Mouse (Mus musculus): ENCODE results near the gene Olfr161. TPM values are rescaled to one million over a fixed set of nuclear protein-coding genes. Genes with fewer than 3 reads are reported as not detected.
"Not testable (repeated sequence)": the region's sequence is repeated elsewhere in the genome, so short reads cannot be mapped to it uniquely, and the experiment has no call there.

Olfr161 gene
- not detected in 2 replicates for total RNA-seq (2014; fragmentation: Nextera tagmentation)
- total RNA-seq (2017), result 0.12 and 0.16 TPM in 2 replicates
- not detected in 2 replicates for polyA plus RNA-seq (2012)

DNA sequence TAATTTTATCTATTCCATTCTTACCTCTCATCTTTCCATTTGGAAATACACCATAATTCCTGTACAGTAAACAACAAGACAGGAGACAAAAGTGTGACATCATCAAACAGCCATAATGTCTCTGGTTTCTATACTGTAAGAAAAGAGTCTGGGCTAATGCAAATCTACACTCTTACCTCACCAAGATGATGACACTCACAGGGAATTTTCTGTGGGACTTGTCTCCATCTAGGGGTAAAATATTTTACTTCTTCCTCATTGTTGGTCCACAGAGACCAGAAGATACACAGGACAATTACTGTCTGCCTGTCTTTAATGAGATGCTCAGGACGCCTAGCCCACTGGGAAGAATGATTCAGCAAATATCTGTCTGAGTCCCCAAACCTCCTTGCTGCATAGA is at the start of gene Olfr161:
Olfr161 (plus strand) TSS at position 352 of the 400 bp plus-strand sequence.
- TF ChIP-seq CTCF (IDR thresholded peaks at IDR 0.05; ENCODE audit: low read depth, low read length) (no peak), GATA2 (IDR thresholded peaks at IDR 0.05; ENCODE audit: borderline replicate concordance, low read depth, low read length) (no peak), GATA1 (IDR thresholded peaks at IDR 0.05; ENCODE audit: borderline replicate concordance, low read length) (no peak), TAL1 (conservative IDR thresholded peaks at IDR 0.05; ENCODE audit: low read depth, low read length) (no peak), POLR2AphosphoS5 (IDR thresholded peaks at IDR 0.05; ENCODE audit: insufficient replicate concordance, low read depth, low read length) (no peak)
- DNase-seq (ENCODE audit: low spot score), result no peak
- no peaks in the 10 kb centered on the region for H3K36me3 ChIP-seq (replicated peaks)
- H3K4me1 ChIP-seq (ENCODE audit: insufficient read depth, low read depth, low read length), result no peaks in the 10 kb centered on the region
- no peak for ATAC-seq (ENCODE audit: extremely low read depth, insufficient number of reproducible peaks, low FRiP score, poor library complexity, severe bottlenecking)
- H3K4me3 ChIP-seq (ENCODE audit: low read depth, low read length), result no peak within 1 kb of the TSS
- H3K9me3 ChIP-seq (replicated peaks), result no peaks in the 10 kb centered on the region
- H3K27me3 ChIP-seq (ENCODE audit: insufficient read depth, low read length), result no peaks in the 10 kb centered on the region

DNA sequence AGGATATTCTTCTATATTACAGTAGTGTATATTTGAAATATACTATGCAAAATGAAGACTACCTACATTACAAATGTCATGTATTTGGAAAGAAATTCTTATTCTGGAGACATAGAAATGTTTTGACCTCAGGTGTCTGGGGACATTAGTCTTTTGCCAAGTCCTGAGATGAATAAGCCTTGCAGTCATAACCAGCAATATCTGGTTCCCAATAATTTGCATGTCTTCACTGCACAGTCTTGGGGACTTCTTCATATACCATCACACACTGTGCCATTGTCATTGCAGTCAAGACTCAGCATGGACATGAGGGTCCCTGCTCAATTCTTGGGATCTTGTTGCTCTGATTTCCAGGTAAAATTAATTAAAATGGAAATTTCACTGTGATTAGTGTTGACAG is 27.3 kb upstream of the Olfr161 start:
- ATAC-seq (ENCODE audit: extremely low read depth, insufficient number of reproducible peaks, low FRiP score, poor library complexity, severe bottlenecking), result no peak
- Histone ChIP-seq H3K36me3 (replicated peaks) (no peaks in the 10 kb centered on the region), H3K9me3 (replicated peaks) (no peaks in the 10 kb centered on the region), H3K27me3 (ENCODE audit: insufficient read depth, low read length) (no peaks in the 10 kb centered on the region), H3K4me3 (ENCODE audit: low read depth, low read length) (no peak overlapping the region), H3K4me1 (ENCODE audit: insufficient read depth, low read depth, low read length) (no peaks in the 10 kb centered on the region)
- no peak for TF ChIP-seq CTCF (IDR thresholded peaks at IDR 0.05; ENCODE audit: low read depth, low read length)
- TF ChIP-seq GATA1 (IDR thresholded peaks at IDR 0.05; ENCODE audit: borderline replicate concordance, low read length), result no peak
- TF ChIP-seq TAL1 (conservative IDR thresholded peaks at IDR 0.05; ENCODE audit: low read depth, low read length), result no peak
- no peak for TF ChIP-seq GATA2 (IDR thresholded peaks at IDR 0.05; ENCODE audit: borderline replicate concordance, low read depth, low read length)
- DNase-seq (ENCODE audit: low spot score), result no peak

DNA sequence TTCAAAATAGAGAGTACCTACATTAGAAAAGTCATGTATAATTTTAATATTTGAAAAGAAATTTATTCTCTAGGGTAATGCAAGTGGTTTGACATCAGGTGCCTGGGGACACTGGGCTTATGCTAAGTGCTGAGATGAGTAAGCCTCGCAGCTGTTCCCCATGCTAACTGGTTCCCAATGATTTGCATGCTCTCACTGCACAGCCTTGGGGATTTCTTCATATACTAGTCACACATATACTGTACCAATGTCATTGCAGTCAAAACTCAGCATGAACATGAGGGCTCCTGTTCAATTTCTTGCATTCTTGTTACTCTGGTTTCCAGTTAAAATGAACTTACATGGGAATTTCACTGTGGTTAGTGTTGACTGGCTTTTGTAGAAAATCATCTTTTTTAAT is 13.2 kb upstream of the Olfr161 start:
- H3K27me3 ChIP-seq (ENCODE audit: insufficient read depth, low read length); H3K36me3 ChIP-seq (replicated peaks); DNase-seq (ENCODE audit: low spot score); ATAC-seq (ENCODE audit: extremely low read depth, insufficient number of reproducible peaks, low FRiP score, poor library complexity, severe bottlenecking); H3K9me3 ChIP-seq (replicated peaks); H3K4me3 ChIP-seq (ENCODE audit: low read depth, low read length); H3K4me1 ChIP-seq (ENCODE audit: insufficient read depth, low read depth, low read length): not testable (repeated sequence)

DNA sequence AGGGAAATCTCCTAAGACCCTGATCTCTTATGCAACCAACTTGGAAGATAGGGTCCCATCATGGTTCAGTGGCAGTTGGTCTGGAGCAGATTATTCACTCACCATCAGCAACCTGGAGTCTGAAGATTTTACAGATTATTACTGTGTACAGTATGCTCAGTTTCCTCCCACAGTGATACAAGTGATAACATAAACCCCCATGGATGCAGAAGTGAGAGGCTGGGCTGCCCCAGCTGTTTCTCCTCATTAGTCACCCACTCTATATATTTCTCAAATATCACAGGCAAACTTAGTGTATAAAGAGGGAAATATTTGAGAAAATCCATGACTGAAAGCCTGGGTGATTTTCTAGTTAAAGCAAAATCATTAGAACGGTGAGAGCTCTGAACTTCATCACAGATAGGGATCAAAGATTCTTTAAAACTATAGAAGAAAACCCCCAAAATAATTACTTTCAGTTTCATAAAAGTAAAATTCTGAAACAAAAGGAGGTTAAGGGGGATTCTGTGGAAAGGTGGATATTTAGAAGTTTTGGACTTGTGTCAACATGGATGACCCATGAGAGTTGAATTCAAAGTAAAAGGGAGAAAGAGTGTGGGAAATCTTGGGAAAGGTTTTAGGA is 12.5 kb upstream of the Olfr161 start:
- DNase-seq (ENCODE audit: low spot score); H3K4me3 ChIP-seq (ENCODE audit: low read depth, low read length); H3K36me3 ChIP-seq (replicated peaks); H3K4me1 ChIP-seq (ENCODE audit: insufficient read depth, low read depth, low read length); H3K9me3 ChIP-seq (replicated peaks); ATAC-seq (ENCODE audit: extremely low read depth, insufficient number of reproducible peaks, low FRiP score, poor library complexity, severe bottlenecking); H3K27me3 ChIP-seq (ENCODE audit: insufficient read depth, low read length): not testable (repeated sequence)

DNA sequence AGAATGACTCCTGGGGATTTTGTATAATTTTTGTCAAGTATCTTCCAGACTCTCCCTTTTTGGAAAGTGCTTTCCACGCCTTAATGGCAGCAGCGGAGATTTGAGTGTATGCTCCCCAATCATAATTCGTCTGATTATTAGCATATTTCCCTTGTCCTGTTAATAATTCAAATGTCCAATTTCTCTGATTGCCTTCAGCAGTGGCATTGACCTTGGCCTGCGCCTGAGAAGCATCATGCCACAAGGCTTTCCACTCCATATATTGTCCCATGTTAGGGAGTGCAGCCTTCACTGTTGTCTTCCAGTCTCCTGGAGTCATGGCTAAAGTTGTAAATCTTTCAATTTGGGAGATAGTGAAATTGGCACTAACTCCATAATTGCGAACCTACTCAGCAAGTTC is 40.5 kb downstream of the Olfr161 start:
- not testable (repeated sequence) for H3K9me3 ChIP-seq (replicated peaks); ATAC-seq (ENCODE audit: extremely low read depth, insufficient number of reproducible peaks, low FRiP score, poor library complexity, severe bottlenecking); DNase-seq (ENCODE audit: low spot score); H3K36me3 ChIP-seq (replicated peaks); H3K4me3 ChIP-seq (ENCODE audit: low read depth, low read length); H3K4me1 ChIP-seq (ENCODE audit: insufficient read depth, low read depth, low read length); H3K27me3 ChIP-seq (ENCODE audit: insufficient read depth, low read length)

DNA sequence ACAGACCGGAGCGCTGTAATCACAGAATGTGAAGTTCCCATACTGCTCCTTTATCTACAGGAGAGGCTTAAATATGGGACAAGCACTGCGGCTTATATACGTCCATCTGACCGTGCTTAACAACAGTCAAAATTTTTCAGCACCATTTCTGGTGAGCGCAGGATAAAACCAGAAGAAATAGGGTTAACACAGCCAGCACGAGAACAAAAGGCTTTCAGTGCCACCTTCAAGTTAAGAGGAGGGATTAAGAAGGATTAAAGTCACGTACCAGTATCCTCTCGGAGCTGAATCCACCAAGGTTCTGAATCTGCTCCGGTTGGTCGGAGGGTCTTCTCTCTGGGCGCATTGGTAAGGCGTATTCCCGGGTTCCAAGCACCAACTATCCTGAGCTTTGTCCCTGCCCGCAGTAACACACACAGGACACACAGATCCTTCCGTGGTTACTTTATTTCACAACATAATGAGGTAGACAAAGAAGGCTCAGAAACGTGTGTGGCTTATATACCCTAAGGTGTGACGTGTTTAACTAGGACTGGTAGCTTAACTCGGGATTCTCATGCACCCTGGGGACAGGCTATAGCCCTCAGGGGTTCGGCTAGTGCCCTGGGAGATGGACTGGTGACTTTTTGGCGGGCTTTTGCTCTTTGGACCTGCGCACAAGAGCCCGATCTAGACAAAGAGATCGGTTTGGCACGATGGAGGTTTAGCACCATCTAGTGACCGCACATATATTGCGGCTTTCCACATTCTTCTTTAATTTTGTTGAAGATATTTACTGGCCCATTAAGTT is 41.9 kb downstream of the Olfr161 start:
- not testable (repeated sequence) for H3K4me1 ChIP-seq (ENCODE audit: insufficient read depth, low read depth, low read length); H3K4me3 ChIP-seq (ENCODE audit: low read depth, low read length); H3K9me3 ChIP-seq (replicated peaks); H3K27me3 ChIP-seq (ENCODE audit: insufficient read depth, low read length); DNase-seq (ENCODE audit: low spot score); ATAC-seq (ENCODE audit: extremely low read depth, insufficient number of reproducible peaks, low FRiP score, poor library complexity, severe bottlenecking); H3K36me3 ChIP-seq (replicated peaks)

Other genes starting within 250 kb of the Olfr161 start
- not detected in 2 replicates for gene Mefv, start 127.1 kb downstream of the Olfr161 start, total RNA-seq (2014; fragmentation: Nextera tagmentation)
- 0.11 and 0.12 TPM in 2 replicates for gene Mefv, start 127.1 kb downstream of the Olfr161 start, total RNA-seq (2017)
- not detected in 2 replicates for gene Mefv, start 127.1 kb downstream of the Olfr161 start, polyA plus RNA-seq (2012)
- 35.8 and 50.7 TPM in 2 replicates for gene Zfp263, start 153.1 kb downstream of the Olfr161 start, total RNA-seq (2014; fragmentation: Nextera tagmentation)
- 36.4 and 43.3 TPM in 2 replicates for gene Zfp263, start 153.1 kb downstream of the Olfr161 start, total RNA-seq (2017)
- 20.7 and 25.3 TPM in 2 replicates for gene Zfp263, start 153.1 kb downstream of the Olfr161 start, polyA plus RNA-seq (2012)
- gene Olfr15, start 239.8 kb downstream of the Olfr161 start, total RNA-seq (2014; fragmentation: Nextera tagmentation), result not detected in 2 replicates
- 0.06 and 0.11 TPM in 2 replicates for gene Olfr15, start 239.8 kb downstream of the Olfr161 start, total RNA-seq (2017)
- not detected in 2 replicates for gene Olfr15, start 239.8 kb downstream of the Olfr161 start, polyA plus RNA-seq (2012)

All from G1E (cell line).